Mouse (Mus musculus) intestine, embryonic 16.5 days (tissue): ENCODE results near the gene Phf20. TPM values are rescaled to one million over a fixed set of nuclear protein-coding genes. Genes with fewer than 3 reads are reported as not detected.
A peak's percentile ranks its signal among the peaks of the same experiment; 100 is the strongest.

Experiments used
- ATAC-seq: fragments of 200-750 bp; cut with Nextera tagmentation; 2 replicates; pipeline ENCODE4 v1.8.0; 2017; ENCODE audit warnings: moderate TSS enrichment, moderate library complexity
- H3K27ac ChIP-seq: fragments of 300-500 bp; sonication (generic); 2 replicates; pipeline ENCODE4 v1.5.1; 2014; ENCODE audit warnings: mild to moderate bottlenecking, low read length
- H3K27me3 ChIP-seq: fragments of 300-500 bp; sonication (generic); replicated peaks from 2 replicates; pipeline ENCODE4 v1.6.1; 2014; ENCODE audit warnings: low read length, control low read depth, mixed read lengths; ENCODE audit not compliant: control insufficient read depth, insufficient read depth
- H3K36me3 ChIP-seq: fragments of 300-500 bp; sonication (generic); 2 replicates; pipeline ENCODE4 v1.6.1; 2014; ENCODE audit warnings: low read length, control low read depth; ENCODE audit not compliant: control insufficient read depth, insufficient read depth
- H3K4me1 ChIP-seq: fragments of 300-500 bp; sonication (generic); 2 replicates; pipeline ENCODE4 v1.6.1; 2014; ENCODE audit warnings: low read length, control low read depth, mixed read lengths; ENCODE audit not compliant: control insufficient read depth, insufficient read depth
- H3K4me2 ChIP-seq: fragments of 300-500 bp; sonication (generic); 2 replicates; pipeline ENCODE4 v1.6.1; 2014; ENCODE audit warnings: low read depth, low read length, control low read depth
- H3K4me3 ChIP-seq: fragments of 300-500 bp; sonication (generic); 2 replicates; pipeline ENCODE4 v1.5.1; 2014; ENCODE audit warnings: mild to moderate bottlenecking, low read length
- H3K9ac ChIP-seq: fragments of 300-500 bp; sonication (generic); 2 replicates; pipeline ENCODE4 v1.6.1; 2014; ENCODE audit warnings: low read depth, low read length
- H3K9me3 ChIP-seq: fragments of 300-500 bp; sonication (generic); 2 replicates; pipeline ENCODE4 v1.6.1; 2016; ENCODE audit warnings: low read length, control low read depth; ENCODE audit not compliant: control insufficient read depth
- WGBS: fragments of 180-500 bp; shearing (Covaris S2); extraction: QIAGEN DNeasy Blood & Tissue Kit; methylation state at CpG from one replicate; pipeline ENCODE4 v1.1.7; 2014; 5-methylcytosine and 5-hydroxymethylcytosine counted together
- polyA plus RNA-seq: library from polyadenylated mRNA; unstranded; fragments of >200 nt; fragmentation: Nextera tagmentation; extraction: Ambion mirVana; gene quantifications from 2 replicates; pipeline ENCODE4 v1.2.1, GENCODE M21; 2015

Gene Phf20
- polyA plus RNA-seq, 1 experiment from 2014 or later = 53.2 TPM

GRCm38 (mm10) chr2:156302063-156302462 lies 105.8 kb downstream of the Phf20 start:
- Histone ChIP-seq H3K9ac (no peak overlapping the region), H3K27ac (no peak overlapping the region), H3K4me3 (no peak overlapping the region), H3K4me2 (no peak overlapping the region), H3K4me1 (peaks cover 3% of the 10 kb centered on the region; the same call in 1 of the 2 replicates), H3K9me3 (no peaks in the 10 kb centered on the region), H3K36me3 (peaks cover 12% of the 10 kb centered on the region), H3K27me3 (no peaks in the 10 kb centered on the region)
- WGBS = 82% methylated on average over 4 of the region's 4 CpGs
- ATAC-seq = no peak

- ATAC-seq = no peak
- no peaks in the 10 kb centered on the region for H3K27me3 ChIP-seq
- no peak overlapping the region for H3K9ac ChIP-seq
- no peaks in the 10 kb centered on the region for H3K4me1 ChIP-seq
- no peak overlapping the region for H3K27ac ChIP-seq
- no peaks in the 10 kb centered on the region for H3K9me3 ChIP-seq
- H3K4me2 ChIP-seq = no peak overlapping the region
- WGBS = 95% methylated on average over 4 of the region's 4 CpGs
- no peak overlapping the region for H3K4me3 ChIP-seq
- H3K36me3 ChIP-seq = peaks cover 12% of the 10 kb centered on the region
Observed at GRCm38 (mm10) chr2:156304351-156304750, 108.1 kb downstream of the Phf20 start.

GRCm38 (mm10) chr2:156305818-156306217 lies 109.6 kb downstream of the Phf20 start:
- Histone ChIP-seq H3K4me1 (no peaks in the 10 kb centered on the region), H3K36me3 (peaks cover 7% of the 10 kb centered on the region), H3K4me2 (no peak overlapping the region), H3K9me3 (no peaks in the 10 kb centered on the region), H3K27ac (no peak overlapping the region), H3K9ac (no peak overlapping the region), H3K27me3 (no peaks in the 10 kb centered on the region), H3K4me3 (no peak overlapping the region)
- ATAC-seq = peak; percentile 45; the same call in 1 of the 2 replicates
- WGBS = 89% methylated on average over 2 of the region's 2 CpGs

GRCm38 (mm10) chr2:156307261-156307660 lies 111.0 kb downstream of the Phf20 start:
- Histone ChIP-seq H3K9ac (no peak overlapping the region), H3K9me3 (no peaks in the 10 kb centered on the region), H3K4me1 (0 out of 2 replicates have a peak, but pooled peaks cover 5% of the 10 kb centered on the region), H3K4me2 (no peak overlapping the region), H3K36me3 (peaks cover 7% of the 10 kb centered on the region), H3K27ac (no peak overlapping the region), H3K27me3 (no peaks in the 10 kb centered on the region), H3K4me3 (no peak overlapping the region)
- ATAC-seq = no peak
- 58% methylated on average over 5 of the region's 5 CpGs for WGBS

- ATAC-seq = no peak
- no peaks in the 10 kb centered on the region for H3K9me3 ChIP-seq
- H3K36me3 ChIP-seq = peaks cover 3% of the 10 kb centered on the region; the same call in 1 of the 2 replicates
- no peak overlapping the region for H3K27ac ChIP-seq
- WGBS = 96% methylated on average over 5 of the region's 5 CpGs
- H3K4me2 ChIP-seq = no peak overlapping the region
- no peak overlapping the region for H3K9ac ChIP-seq
- no peaks in the 10 kb centered on the region for H3K27me3 ChIP-seq
- H3K4me3 ChIP-seq = no peak overlapping the region
- H3K4me1 ChIP-seq = 0 out of 2 replicates have a peak, but pooled peaks cover 5% of the 10 kb centered on the region
Observed at GRCm38 (mm10) chr2:156309948-156310347, 113.7 kb downstream of the Phf20 start.

GRCm38 (mm10) chr2:156310455-156310854 lies 114.2 kb downstream of the Phf20 start:
- Histone ChIP-seq H3K4me2 (no peak overlapping the region), H3K4me1 (0 out of 2 replicates have a peak, but pooled peaks cover 5% of the 10 kb centered on the region), H3K36me3 (peaks cover 3% of the 10 kb centered on the region; the same call in 1 of the 2 replicates), H3K9me3 (no peaks in the 10 kb centered on the region), H3K9ac (no peak overlapping the region), H3K27ac (no peak overlapping the region), H3K4me3 (no peak overlapping the region), H3K27me3 (no peaks in the 10 kb centered on the region)
- WGBS = 86% methylated on average over 5 of the region's 5 CpGs
- no peak for ATAC-seq

GRCm38 (mm10) chr2:156310945-156311344 lies 114.7 kb downstream of the Phf20 start:
- Histone ChIP-seq H3K4me1 (0 out of 2 replicates have a peak, but pooled peaks cover 5% of the 10 kb centered on the region), H3K4me2 (no peak overlapping the region), H3K9me3 (no peaks in the 10 kb centered on the region), H3K9ac (no peak overlapping the region), H3K4me3 (no peak overlapping the region), H3K36me3 (peaks cover 3% of the 10 kb centered on the region; the same call in 1 of the 2 replicates), H3K27ac (no peak overlapping the region), H3K27me3 (no peaks in the 10 kb centered on the region)
- 89% methylated on average over 5 of the region's 5 CpGs for WGBS
- ATAC-seq = no peak

GRCm38 (mm10) chr2:156311441-156311840 lies 115.2 kb downstream of the Phf20 start:
- 0 out of 2 replicates have a peak, but pooled peaks cover 5% of the 10 kb centered on the region for H3K4me1 ChIP-seq
- peaks cover 3% of the 10 kb centered on the region; the same call in 1 of the 2 replicates for H3K36me3 ChIP-seq
- H3K27me3 ChIP-seq = no peaks in the 10 kb centered on the region
- H3K4me2 ChIP-seq = peak overlapping the region; percentile 76
- no peak for ATAC-seq
- peak overlapping the region; percentile 95 for H3K4me3 ChIP-seq
- H3K27ac ChIP-seq = peak overlapping the region; percentile 99
- H3K9me3 ChIP-seq = no peaks in the 10 kb centered on the region
- H3K9ac ChIP-seq = peak overlapping the region; percentile 90
- 25% methylated on average over 8 of the region's 8 CpGs for WGBS

- Histone ChIP-seq H3K27me3 (no peaks in the 10 kb centered on the region), H3K9ac (peak overlapping the region; percentile 90), H3K4me3 (peak overlapping the region; percentile 95), H3K9me3 (no peaks in the 10 kb centered on the region), H3K4me2 (peak overlapping the region; percentile 76), H3K27ac (peak overlapping the region; percentile 99), H3K36me3 (peaks cover 3% of the 10 kb centered on the region; the same call in 1 of the 2 replicates), H3K4me1 (0 out of 2 replicates have a peak, but pooled peaks cover 5% of the 10 kb centered on the region)
- WGBS = under 1% methylated on average over 53 of the region's 53 CpGs
- peak; percentile 84 for ATAC-seq
Observed at GRCm38 (mm10) chr2:156311841-156312291, 115.6 kb downstream of the Phf20 start.
